ENCODE assay signal across 22 mouse cellular contexts in genomic region chr1:51855541-51856244, GRCm38 (mm10).
DNase-seq lines count a peak whose midpoint lies in the region; ATAC-seq and TF ChIP-seq lines count a peak whose summit lies in the region.
"Had no signal": no experiment of that assay in that cellular context is flagged by ENCODE, and none has a peak within 500 bp of the region (broad histone marks: within the 10 kb centered on the region; RNA-seq: fewer than 3 reads in every experiment).

No protein-coding gene starts in this region.

- ATAC-seq in lung, postnatal 0 days, result peak; percentile 6; the same call in 1 of the 2 replicates
- ATAC-seq: forebrain, embryonic 16.5 days had no signal

- WGBS in lung, postnatal 0 days, result 27% methylated on average over 10 of the region's 10 CpGs
- WGBS in small intestine, adult 2 months, result 20% methylated on average over 10 of the region's 10 CpGs

- intact Hi-C loops in gastrocnemius, adult 2 months (cut with DNase I), result no loop called here

- H3K27ac ChIP-seq in gastrocnemius, adult 2 months, result peak overlapping the region; percentile 9; the same call in 1 of the 2 replicates
- peak overlapping the region; percentile 62 for H3K27ac ChIP-seq in lung, postnatal 0 days (ENCODE audit: low read length)
- H3K27ac ChIP-seq in small intestine, adult 2 months (ENCODE audit: insufficient read depth, low read depth, low read length), result 0 out of 2 replicates have a peak overlapping the region, but pooled peaks have one; percentile 17
- H3K27ac ChIP-seq: hindbrain, embryonic 13.5 days; macrophage; neural tube, embryonic 15.5 days had no signal

- no peaks in the 10 kb centered on the region for H3K27me3 ChIP-seq in lung, postnatal 0 days (replicated peaks; ENCODE audit: insufficient read depth, low read length)
- no peaks in the 10 kb centered on the region for H3K27me3 ChIP-seq in small intestine, adult 2 months (ENCODE audit: control insufficient read depth, insufficient read depth, low read length)
- H3K27me3 ChIP-seq: CH12.LX; hindbrain, embryonic 13.5 days; neural tube, embryonic 15.5 days had no signal

- no peaks in the 10 kb centered on the region for H3K9me3 ChIP-seq in lung, postnatal 0 days (ENCODE audit: low read length)
- H3K9me3 ChIP-seq: hindbrain, embryonic 13.5 days; neural tube, embryonic 15.5 days had no signal

- no peak overlapping the region for H3K4me2 ChIP-seq in lung, postnatal 0 days (replicated peaks; ENCODE audit: low read depth, low read length)
- H3K4me2 ChIP-seq: hindbrain, embryonic 13.5 days; midbrain, embryonic 11.5 days; neural tube, embryonic 15.5 days had no signal

- TF ChIP-seq CTCF in gastrocnemius, adult 2 months (IDR thresholded peaks at IDR 0.05), result no peak
- no peak for TF ChIP-seq CTCF in lung, postnatal 0 days (IDR thresholded peaks at IDR 0.05)
- no peak for TF ChIP-seq CTCF in small intestine, adult 2 months (IDR thresholded peaks at IDR 0.05; ENCODE audit: extremely low read depth, insufficient read length, insufficient replicate concordance, low read depth, low read length)

- TF ChIP-seq POLR2A in small intestine, adult 2 months (IDR thresholded peaks at IDR 0.05; ENCODE audit: low read depth, low read length), result no peak

- no peak overlapping the region for H3K9ac ChIP-seq in lung, postnatal 0 days (replicated peaks; ENCODE audit: low read depth)
- H3K9ac ChIP-seq: hindbrain, embryonic 13.5 days; neural tube, embryonic 15.5 days had no signal

- TF ChIP-seq EP300 in lung, postnatal 0 days (IDR thresholded peaks at IDR 0.05), result no peak; the same call in 1 of the 2 replicates

- no peak for DNase-seq in gastrocnemius, adult 2 months
- no peak for DNase-seq in gastrocnemius, postnatal 4 days (ENCODE audit: low spot score in 2 of 2)
- peak; percentile 14 for DNase-seq in lung, postnatal 0 days (ENCODE audit: low spot score)
- no peak for DNase-seq in lung, postnatal 4 days
- DNase-seq in kidney, postnatal 10 days, result peak; percentile 56
- DNase-seq in right cerebral cortex, postnatal 36 days (ENCODE audit: low spot score in 2 of 2), result no peak
- no peak for DNase-seq in cerebellum, postnatal 4 days (ENCODE audit: low spot score in 2 of 2)
- DNase-seq: adrenal gland, adult 8-10 months; cerebellum, adult 11 months; cerebellum, postnatal 14 days; heart, adult 2 months; right cerebral cortex, postnatal 25 days; thymus, adult 18-20 months had no signal

- no peak overlapping the region for H3K4me3 ChIP-seq in gastrocnemius, adult 2 months
- no peak overlapping the region for H3K4me3 ChIP-seq in lung, postnatal 0 days (ENCODE audit: low read depth, low read length)
- no peak overlapping the region for H3K4me3 ChIP-seq in small intestine, adult 2 months (ENCODE audit: low read depth, low read length)
- H3K4me3 ChIP-seq: erythroblast, embryonic 14.5 days; heart, adult 2 months; hindbrain, embryonic 13.5 days; myocyte; neural tube, embryonic 15.5 days had no signal

- H3K4me1 ChIP-seq in lung, postnatal 0 days (ENCODE audit: insufficient read depth, low read depth, low read length), result peaks cover 15% of the 10 kb centered on the region
- H3K4me1 ChIP-seq in small intestine, adult 2 months (ENCODE audit: control insufficient read depth, insufficient read depth, insufficient read length, low read length), result peaks cover 12% of the 10 kb centered on the region; the same call in 1 of the 2 replicates
- H3K4me1 ChIP-seq: hindbrain, embryonic 13.5 days had no signal

- peaks cover 6% of the 10 kb centered on the region; the same call in 1 of the 2 replicates for H3K36me3 ChIP-seq in lung, postnatal 0 days (ENCODE audit: insufficient read depth, low read length)
- H3K36me3 ChIP-seq in small intestine, adult 2 months (ENCODE audit: control insufficient read depth, insufficient read depth, low read length), result no peaks in the 10 kb centered on the region
- H3K36me3 ChIP-seq: neural tube, embryonic 15.5 days had no signal

Comparison
In these comparisons a context has a peak if more than half of its experiments do, and no peak if none do; other contexts are left out.
1. DNase-seq: peak in lung, postnatal 0 days (single experiment) and kidney, postnatal 10 days (single experiment); none in gastrocnemius, adult 2 months (single experiment), gastrocnemius, postnatal 4 days (0 of 2), lung, postnatal 4 days (0 of 2), right cerebral cortex, postnatal 36 days (0 of 2) and cerebellum, postnatal 4 days (0 of 2).
2. H3K27ac ChIP-seq: peak in every context shown above with its lines; median percentile 62 in lung, postnatal 0 days; 17 in small intestine, adult 2 months; 9 in gastrocnemius, adult 2 months.